Mouse (Mus musculus) neural tube, embryonic 14.5 days (tissue): ENCODE measurements around the gene Umodl1. TPM values are rescaled to one million over a fixed set of nuclear protein-coding genes. Genes with fewer than 3 reads are reported as not detected.

Source experiments
- microRNA-seq: library from miRNA; unstranded; fragments of <30 nt; microRNA quantifications from one replicate; pipeline ENCODE4, GENCODE M21; 2016
- polyA plus RNA-seq: library from polyadenylated mRNA; unstranded; fragments of >200 nt; fragmentation: Nextera tagmentation; extraction: Ambion mirVana; gene quantifications from 2 replicates; pipeline ENCODE4 v1.2.1, GENCODE M21; 2014

Gene Umodl1
- polyA plus RNA-seq, 1 experiment from 2014 or later = not detected

Small RNA genes lying within 50 kb of the gene (microRNA-seq; reads per million reads assigned to microRNA genes)
- gene Gm24026 = not detected

Other genes with a start within 250 kb of the Umodl1 start
- 1.1 and 2.0 TPM in 2 replicates for gene Glp1r, start 52.8 kb upstream of the Umodl1 start, polyA plus RNA-seq
- gene Abcg1, start 103.0 kb downstream of the Umodl1 start, polyA plus RNA-seq = 20.5 and 21.0 TPM in 2 replicates
- gene Tff3, start 175.0 kb downstream of the Umodl1 start, polyA plus RNA-seq = 1.9 TPM in 1 of 2 replicates, not detected in the other
- not detected in 2 replicates for gene Tff2, start 189.6 kb downstream of the Umodl1 start, polyA plus RNA-seq
- gene Tff1, start 210.6 kb downstream of the Umodl1 start, polyA plus RNA-seq = not detected in 2 replicates
- not detected in 2 replicates for gene Tmprss3, start 244.3 kb downstream of the Umodl1 start, polyA plus RNA-seq